Mouse (Mus musculus) mature B cell (primary cell): ENCODE data around the gene Pkp4.

ENCODE experiments used
- in situ Hi-C: fragments of 300-500 bp; cut with MboI; formaldehyde crosslinking; loops from 2 replicates; pipeline ENCODE4 v1.14.3; 2019

The Pkp4 gene

GRCm38 (mm10) chr2:59184107-59185064 is 23.7 kb downstream of the Pkp4 start:
- in situ Hi-C loops: no loop called here

DNA sequence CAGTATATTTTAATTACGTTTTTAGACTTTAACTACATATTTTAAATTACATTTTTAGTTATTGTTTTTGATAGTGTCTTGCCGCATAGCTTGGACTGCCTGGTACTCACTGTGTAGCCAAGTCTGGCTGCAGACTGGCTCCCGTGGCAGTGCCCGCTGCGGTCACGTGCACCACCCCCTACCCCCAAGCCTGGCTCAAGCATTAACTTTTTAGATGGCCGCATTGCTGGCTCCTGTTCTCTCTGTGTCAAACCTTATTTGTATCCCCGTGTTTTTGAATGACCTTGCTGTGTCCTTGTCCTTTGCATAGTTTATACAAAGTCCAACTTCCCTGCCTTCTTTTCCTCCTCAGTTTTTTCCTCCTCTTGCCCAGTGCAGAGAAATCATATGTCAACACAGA is 25.5 kb downstream of the Pkp4 start:
- in situ Hi-C loops: no loop called here

DNA sequence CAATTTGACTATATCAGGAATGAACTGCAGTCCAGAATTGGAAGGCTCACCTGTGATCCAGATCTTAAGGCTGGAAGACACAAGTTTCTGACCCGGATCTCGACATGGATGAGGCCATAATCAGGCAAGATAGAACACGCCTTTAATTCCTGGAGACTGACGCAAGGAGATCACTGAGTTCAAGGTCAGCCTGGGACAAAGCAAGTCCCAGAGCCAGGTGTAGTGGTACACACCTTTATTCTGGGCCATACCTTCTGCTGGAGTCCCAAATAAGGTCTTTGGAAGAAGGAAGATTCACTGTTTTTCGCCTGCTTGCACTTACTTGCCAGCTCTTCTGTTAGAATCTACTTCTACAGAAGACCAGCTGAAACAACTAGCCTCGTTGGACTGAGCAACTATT is 26.3 kb downstream of the Pkp4 start:
- in situ Hi-C loops: no loop called here

DNA sequence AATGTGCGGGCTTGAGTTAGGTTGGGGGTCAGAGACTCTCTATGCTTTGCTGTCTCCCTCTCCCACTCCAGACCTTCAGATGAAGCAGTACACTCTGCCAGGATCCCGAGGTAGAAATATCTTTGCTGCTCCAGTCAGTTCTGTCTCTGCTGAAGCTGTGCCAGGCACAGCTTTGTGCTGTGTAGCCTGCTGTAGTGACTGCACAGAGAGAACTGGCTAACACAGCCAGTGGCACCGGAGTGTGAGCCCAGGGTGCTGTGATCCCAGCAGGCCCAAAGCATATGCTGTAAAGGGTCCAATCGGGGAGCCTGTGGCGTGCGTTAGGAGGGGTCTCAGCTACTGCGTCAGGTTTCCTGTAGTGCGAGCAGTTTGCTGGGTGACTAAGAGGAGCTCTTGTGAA is 27.7 kb downstream of the Pkp4 start:
- in situ Hi-C loops: no loop called here

DNA sequence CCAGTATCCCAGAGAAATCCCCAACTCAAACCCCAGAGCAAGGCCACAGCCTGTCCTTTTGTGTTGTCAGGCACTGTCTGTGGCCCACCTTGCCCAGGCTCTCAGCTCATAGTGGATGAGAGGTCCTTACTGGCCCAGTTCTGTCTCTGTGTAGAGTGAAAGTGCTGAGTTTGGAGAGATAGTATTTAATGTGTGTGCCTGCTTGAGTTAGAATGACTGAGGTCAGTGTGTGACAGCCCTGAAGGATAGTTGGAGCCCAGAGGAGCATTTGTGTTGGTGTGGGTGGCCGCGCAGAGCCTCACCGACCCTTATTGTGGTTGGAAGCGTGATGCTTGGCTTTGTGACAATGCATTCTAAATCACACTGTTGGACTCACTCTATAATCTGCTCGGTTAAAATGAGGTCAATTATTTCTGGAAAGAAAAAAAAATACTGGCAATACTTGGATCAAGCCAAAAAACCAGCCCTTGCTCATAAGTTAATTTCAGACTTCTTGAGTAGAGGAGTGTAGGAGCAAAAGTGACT is 29.1 kb downstream of the Pkp4 start:
- in situ Hi-C loops: no loop called here

DNA sequence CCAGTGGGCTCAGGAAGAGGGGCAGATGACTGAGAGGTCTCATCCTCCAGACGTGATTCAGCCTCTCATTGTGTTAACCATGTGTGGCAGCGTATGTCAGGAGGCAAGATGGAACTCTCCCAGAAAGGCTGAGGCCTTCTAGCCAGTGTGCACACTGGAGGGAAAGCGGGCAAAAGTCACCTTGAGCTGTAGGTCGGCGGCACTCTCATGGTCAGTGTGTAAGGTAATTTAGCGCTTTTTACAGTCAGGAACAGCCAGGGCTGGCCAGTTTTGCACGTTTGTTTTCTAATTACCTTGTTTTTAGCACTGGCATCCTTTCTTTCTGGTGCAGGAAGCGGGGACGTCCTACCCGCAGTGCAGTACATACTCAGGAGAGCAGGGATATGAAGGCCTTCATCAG is 29.5 kb downstream of the Pkp4 start:
- in situ Hi-C loops: no loop called here

DNA sequence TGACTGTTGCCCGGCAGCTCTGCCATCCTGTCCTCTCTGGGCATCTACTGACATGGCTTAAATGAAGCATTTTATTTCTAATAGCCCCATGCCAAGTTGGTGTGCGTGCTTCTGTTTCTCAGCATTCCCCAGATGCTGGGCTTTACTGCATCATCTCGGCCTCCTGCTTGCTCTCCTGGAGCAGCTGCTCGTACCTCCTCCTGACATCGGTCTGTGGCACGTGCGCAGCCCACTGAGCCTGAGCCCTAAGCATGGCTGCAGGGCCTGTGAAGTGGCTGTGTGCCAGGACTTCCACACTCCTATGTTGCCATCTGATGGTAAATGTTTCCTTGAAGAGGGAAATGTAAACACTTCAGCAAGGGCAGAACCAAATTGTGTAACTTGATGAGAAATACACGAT is 30.8 kb downstream of the Pkp4 start:
- in situ Hi-C loops: no loop called here

DNA sequence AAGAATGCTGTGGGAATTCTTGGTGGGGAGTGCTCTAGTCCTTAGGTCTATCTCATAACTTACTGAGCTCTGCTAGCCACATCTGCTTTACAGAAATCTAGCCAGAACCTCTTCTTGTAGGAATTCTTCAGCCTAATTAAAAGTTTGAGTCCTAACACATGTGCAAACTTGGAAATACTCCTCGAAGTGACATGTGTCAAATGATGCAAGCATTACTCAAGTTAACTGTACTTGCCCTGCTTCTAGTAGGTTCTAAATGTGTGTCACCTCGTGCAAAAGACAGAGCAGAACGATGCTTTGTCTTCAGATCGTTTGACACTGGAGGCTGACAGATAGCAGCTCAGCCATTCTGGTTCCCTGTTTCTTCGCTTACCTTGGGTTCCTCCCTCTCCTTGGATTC is 32.5 kb downstream of the Pkp4 start:
- in situ Hi-C loops: no loop called here

DNA sequence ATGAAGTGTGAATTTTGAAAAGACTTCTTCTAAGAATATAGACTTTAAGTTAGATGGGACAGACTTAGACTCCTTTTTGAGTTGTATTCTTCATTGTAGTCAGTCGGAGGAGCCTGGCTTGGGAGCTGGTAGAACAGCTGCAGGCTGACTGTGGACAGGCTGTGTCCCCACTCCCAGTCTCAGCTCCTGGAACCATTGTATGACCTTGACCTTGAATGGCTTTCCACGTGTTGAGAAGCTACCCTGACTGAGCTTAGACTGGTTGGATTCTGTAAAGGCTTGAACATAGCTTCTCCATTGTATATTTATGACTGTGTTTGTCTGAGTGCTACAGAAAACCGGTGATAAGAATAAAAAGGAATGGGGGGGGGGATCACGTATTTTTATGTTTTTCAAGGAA is 36.5 kb downstream of the Pkp4 start:
- in situ Hi-C loops: no loop called here

DNA sequence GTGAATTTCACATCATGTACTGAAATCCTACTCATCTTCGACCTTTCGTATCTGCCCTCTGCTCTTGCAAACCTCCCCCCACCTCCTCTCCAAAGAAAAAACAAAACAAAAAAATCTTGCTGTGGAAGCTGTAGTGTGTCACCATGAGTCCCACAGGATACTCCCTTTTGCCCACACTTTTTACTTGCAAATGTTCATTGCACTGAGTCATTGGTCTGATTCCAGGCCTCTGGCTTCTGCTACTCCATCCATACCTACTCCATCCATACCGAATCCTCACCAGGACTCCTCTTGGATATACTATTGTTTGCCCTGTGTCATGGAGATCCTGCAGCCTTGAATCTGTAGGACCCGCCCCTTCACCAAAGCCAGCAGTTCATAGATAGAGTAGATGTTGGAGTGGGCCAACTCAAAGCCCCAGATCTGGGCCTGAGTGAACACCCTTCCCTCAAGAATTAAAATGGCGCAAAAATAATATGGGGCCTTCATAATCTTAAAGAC is 38.9 kb downstream of the Pkp4 start:
- in situ Hi-C loops: no loop called here

DNA sequence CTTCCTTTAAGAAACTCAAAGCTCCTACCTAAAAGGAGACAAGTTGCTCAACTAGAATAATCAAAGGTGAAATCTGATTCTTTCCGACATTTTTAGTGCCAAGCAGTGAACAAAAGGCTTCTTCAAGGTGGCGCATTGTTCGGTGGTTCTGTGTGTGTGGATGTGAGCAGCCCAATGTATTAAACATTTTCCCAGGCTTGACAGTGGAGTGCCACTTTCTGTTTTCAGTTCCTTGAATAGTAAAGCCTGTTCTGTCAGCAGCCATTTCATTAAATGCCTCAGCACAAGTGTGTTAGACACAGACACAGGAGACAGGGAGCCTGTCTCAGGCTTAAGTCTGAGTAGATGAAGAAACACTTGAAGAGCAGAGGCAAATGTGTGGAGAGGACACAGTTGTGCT is 39.9 kb downstream of the Pkp4 start:
- in situ Hi-C loops: no loop called here

GRCm38 (mm10) chr2:59202930-59203329 is 42.3 kb downstream of the Pkp4 start:
- in situ Hi-C loops: no loop called here

DNA sequence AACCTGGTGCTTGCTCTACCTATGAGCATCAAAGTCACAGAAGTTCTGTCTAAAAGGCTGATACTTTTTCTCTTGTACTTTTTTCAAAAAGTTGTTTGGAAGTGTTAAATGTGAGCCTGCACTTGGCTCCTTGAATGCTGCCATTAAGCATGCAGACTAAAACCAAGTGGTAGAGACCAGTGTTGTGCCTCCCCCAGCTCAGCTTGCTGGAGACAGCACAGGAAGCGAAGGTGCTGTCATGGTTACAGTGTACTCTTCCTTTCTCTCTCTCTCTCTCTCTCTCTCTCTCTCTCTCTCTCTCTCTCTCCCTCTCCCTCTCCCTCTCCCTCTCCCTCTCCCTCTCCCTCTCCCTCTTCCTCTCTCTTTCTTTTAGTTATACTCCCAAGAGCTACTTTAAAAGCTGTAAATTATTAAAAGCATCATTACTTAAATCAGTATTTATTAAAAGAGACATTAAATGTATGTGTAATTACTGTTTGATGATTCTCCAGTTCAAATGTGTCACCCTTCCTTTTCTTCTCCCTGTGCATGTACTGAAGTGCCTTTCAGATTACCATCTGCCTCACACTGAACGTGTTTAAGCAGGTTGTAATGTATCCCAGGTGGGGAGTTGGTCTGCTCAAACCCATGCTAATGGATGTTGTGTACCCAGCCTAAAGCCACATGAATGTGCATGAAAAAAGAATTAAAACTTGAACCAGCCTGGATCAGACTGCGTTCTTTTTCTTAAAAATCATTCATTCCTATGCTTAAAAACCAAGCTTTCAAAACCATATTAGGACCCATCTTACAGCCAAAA is 43.2 kb downstream of the Pkp4 start:
- in situ Hi-C loops: no loop called here

GRCm38 (mm10) chr2:59205092-59205491 is 44.4 kb downstream of the Pkp4 start:
- in situ Hi-C loops: no loop called here

- in situ Hi-C loops: no loop called here
Measured at GRCm38 (mm10) chr2:59206190-59206589, 45.5 kb downstream of the Pkp4 start.

DNA sequence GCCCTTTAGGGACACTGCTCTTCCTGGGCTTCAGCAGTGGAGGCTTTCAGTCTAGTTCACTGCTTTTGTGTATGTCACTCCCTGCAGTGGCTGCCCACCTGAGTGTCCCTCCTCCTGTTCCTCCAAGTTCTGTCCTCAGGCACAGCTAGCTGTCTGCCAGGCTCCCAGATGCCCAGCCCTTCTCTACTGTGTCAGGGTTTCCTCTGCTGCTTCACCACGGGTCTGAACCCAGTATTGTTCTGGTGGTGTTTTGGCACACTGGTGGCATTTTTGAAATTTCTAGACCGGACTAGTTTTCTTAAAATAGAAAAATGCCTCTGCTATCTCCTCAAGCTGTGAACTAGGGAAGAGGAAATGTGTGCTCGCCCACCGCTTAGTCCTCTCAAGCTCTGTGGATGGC is 46.6 kb downstream of the Pkp4 start:
- in situ Hi-C loops: no loop called here

DNA sequence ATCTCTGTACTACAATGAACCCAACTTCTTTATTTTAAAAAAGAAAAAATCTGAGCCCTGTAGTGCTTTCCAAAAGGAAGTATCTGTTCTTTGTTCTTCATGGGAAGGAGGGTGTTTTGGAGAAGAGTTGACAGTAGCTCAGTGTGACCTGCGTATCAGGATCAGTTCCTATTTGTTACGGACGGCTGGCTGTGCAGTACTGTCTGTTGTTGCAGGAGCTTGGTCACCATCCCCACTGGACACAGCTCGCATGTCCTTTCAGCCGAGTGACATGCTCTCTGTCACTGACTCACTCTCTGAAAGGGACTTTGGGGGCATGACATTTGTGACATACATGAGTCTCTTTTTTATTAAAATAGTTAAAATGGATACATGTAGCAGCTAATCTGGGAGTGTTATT is 47.1 kb downstream of the Pkp4 start:
- in situ Hi-C loops: no loop called here

GRCm38 (mm10) chr2:59208276-59208675 is 47.6 kb downstream of the Pkp4 start:
- in situ Hi-C loops: no loop called here

DNA sequence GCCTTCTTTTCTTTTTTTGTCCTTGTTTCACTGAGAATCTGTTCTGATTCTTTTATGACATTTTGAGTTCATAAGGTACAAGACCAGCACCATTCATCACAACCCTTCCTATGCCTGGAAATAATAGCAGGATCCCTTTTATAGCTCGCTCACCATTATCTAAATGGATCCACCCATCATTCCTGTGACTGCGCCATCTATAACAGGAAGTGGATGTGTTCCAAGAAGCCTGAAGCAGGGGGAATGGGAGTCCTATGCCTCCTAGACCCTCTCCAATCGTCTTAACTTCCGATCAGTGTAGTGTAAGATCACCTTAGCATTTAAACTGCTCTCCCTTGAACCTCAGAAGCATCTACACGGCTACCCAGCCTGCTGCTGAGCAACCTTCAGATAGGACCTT is 50.4 kb downstream of the Pkp4 start:
- in situ Hi-C loops: no loop called here

GRCm38 (mm10) chr2:59212430-59212829 is 51.8 kb downstream of the Pkp4 start:
- in situ Hi-C loops: no loop called here

- in situ Hi-C loops: no loop called here
Measured at GRCm38 (mm10) chr2:59212846-59213245, 52.2 kb downstream of the Pkp4 start.

DNA sequence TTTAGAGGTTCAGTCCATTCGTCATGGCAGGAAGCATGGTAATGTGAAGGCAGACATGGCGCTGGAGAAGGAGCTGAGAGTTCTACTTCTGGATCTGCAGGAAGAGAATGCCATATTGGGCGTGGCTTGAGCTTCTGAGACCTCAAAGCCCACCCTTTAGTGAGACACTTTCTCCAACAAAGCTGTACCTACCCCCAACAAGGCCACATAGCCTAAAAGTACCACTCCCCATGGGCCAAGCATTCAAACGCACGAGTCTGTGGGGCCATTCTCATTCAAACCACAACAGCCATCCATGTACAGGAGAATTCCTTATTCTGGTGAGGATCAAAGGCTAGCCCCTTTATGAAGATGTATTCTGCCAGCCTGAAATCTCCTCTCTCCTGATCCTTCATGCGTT is 57.3 kb downstream of the Pkp4 start:
- in situ Hi-C loops: no loop called here
